Mouse (Mus musculus) heart, postnatal 36 days (tissue): ENCODE results near the gene Dapk1. TPM values are rescaled to one million over a fixed set of nuclear protein-coding genes. Genes with fewer than 3 reads are reported as not detected.

Source experiments
- DNase-seq, 2 experiments: peaks; one replicate each; pipeline ENCODE4 v3.0.0; 2021 to 2022
- intact Hi-C: fragments of 180-260 bp; cut with DNase I; formaldehyde crosslinking; loops from one replicate; pipeline ENCODE4 v1.15.1; 2025
- total RNA-seq, 2 experiments: library from RNA; stranded (reverse); gene quantifications; 2 replicates each; pipeline ENCODE4 v1.2.3; 2021

Gene Dapk1
- total RNA-seq, 2 experiments from 2014 or later: 22.2 to 35.8 TPM

DNA sequence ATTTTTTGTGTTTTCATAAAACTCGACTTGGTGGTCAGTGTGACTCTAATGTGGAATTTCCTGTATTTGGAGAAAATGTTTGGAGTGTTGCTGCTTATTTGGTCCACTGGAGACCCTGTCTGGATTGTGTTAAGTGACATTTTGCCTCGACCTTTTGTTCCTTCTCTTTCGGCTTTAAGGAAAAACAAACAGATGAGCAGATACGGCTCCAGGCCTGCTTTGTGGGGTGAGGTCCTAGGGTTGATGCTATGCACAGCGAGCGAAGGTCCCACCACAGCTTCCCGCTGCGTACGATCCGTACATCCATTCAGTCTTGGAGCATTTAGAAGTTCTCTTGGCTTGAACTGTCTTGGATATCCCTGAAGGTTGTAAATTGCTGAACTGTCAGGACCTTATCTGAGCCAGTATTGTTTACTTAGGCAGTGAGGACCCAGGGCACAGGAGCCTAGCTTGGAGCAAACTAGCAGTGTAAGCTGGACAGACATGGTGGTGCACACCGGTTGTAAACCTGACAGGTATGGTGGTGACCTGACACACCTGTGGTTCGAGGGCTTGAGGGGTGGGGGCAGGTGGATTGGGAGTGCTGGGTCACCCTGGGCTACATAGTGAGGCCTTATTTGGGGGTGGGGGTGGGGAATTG lies 84.4 kb downstream of the Dapk1 start:
- no peak for DNase-seq
- intact Hi-C loops: loop anchor here (5.0 kb wide), 2 partner anchors 46 to 84 kb away; partner anchors contain the start of gene Dapk1

DNA sequence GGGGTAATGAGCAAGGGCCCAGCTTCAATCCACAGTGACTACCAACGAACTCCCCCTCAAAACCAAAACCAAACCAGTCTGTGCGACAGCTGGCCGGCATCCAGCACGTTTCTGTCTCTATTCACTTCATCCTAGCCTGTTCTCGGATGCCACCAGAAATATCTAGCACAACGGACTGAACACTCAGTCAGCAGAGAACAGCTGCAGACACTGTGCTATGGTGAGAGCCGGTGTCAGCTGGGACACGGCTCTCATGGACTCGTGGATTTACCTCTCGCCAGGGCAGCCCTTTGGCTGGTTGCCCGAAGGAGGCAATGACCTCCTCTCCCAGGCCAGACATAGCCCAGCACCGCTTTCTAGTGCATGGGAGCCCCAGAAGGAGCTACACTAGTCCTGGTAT lies 85.2 kb downstream of the Dapk1 start:
- intact Hi-C loops: loop anchor here (5.0 kb wide), 2 partner anchors 45 to 85 kb away; partner anchors contain the start of gene Dapk1
- peak; percentile 35 to 45 for DNase-seq

DNA sequence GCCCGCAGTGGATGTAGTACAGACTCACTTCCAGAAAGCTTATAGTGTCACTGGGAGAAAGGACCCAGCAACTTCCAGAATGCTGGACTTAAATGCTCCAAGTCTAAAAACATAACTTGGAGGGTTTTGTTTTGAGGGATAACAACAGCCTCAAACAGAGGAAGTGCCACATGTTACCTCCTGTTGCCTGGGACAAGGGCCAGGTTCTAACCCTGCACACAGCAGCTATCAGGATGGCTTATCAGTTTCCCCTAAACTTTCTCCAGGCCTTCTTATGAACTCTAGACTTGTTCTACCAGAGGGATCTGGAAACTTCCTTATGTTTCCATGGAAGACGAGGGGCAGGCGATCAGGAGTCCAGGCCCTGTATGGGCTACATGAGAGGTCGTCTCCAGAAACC lies 85.7 kb downstream of the Dapk1 start:
- intact Hi-C loops: loop anchor here (5.0 kb wide), 2 partner anchors 45 to 85 kb away; partner anchors contain the start of gene Dapk1
- no peak for DNase-seq

DNA sequence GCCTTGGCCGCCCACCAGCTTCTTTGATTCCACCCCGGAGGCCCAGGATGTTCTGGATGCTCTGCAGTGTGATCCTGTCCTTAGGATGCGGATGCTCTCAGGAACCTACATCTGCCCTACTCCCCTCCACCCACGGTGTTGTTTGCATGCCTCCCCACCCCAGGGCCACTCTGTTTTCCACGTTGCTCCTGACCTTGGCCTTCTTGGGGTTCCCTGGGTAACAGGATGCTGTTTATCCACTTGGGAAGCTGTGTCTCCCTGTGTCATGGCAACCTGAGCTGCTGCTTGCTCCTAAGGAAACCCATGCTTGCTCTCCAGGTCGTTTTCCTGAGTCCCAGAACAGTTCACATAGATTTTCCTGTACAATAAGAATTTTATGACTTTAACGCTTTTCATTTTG lies 86.1 kb downstream of the Dapk1 start:
- intact Hi-C loops: loop anchor here (5.0 kb wide), 2 partner anchors 44 to 86 kb away; partner anchors contain the start of gene Dapk1
- no peak for DNase-seq

DNA sequence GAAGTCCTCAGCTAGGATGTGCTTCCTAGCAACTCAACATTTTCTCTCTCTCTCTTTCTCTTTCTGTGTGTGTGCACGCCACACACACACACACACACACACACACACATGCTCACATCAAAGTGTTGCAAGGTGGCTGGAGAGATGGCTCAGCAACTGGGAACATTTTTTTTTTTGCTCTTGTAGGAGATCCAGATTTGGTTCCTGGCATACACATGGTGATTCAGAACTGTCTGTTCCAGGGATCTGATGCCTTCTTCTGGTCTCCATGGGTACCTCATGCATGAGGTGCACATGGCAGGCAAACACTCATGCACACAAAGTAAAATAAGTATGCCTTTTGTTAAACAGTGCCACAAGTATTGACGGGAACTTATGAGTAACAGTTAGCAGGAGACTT lies 89.2 kb downstream of the Dapk1 start:
- DNase-seq: no peak
- intact Hi-C loops: no loop called here

DNA sequence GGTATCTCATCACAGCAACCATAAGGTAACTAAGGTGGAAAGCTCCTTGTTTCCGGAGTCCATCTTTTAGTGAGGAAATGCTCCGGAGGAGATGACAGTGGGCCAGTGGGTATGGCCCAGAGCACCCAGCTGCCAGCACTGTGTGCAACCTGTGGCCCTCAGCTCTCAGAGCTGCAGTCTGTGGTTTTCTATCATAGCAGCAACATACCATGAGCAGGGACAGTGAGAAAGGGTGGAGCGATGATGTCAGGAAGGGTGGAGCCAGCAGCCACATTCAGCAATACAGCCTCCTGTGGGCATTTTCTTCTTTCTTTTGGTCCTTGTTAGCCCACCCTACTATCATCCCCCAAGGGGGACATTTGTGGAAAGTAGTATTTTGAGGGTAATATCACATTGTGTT lies 90.2 kb downstream of the Dapk1 start:
- no peak for DNase-seq
- intact Hi-C loops: no loop called here

DNA sequence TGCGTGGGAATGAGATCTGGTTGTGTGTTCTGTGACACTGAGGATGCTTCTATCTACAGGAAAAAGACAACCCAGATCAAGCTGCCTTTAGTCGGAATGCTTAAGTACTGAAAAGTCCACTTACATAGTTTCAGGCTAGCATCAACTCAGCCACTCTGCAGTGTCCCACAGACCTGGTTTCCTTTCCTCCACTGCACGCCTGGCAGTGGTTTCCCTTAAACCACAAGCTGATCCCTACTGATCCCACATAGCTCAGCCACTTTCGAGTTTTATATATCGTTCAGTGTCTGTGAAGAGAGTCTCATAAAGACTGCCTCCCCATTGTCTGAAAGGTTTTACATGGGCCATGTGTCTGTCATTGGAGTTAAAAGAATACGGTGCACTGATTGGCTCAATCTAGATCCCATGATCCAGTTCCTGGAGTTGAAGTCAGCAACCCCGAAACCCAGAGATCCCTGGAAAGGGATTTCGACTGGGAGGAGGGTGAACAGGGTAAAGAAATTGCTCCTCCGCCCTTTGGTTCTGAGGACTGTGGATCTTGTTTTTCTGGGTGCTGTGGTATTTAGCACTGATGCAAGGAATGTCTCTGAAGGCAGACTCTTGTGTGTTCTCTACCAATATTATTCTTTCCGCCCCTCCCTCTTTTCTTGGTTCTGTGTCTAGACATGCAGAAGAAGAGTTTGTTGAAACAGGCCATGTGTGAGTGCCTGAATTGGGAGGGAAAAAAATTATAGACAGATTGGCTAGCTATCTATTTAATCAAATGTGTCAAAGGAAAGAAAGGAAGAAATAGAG lies 93.6 kb downstream of the Dapk1 start:
- intact Hi-C loops: no loop called here
- no peak for DNase-seq

DNA sequence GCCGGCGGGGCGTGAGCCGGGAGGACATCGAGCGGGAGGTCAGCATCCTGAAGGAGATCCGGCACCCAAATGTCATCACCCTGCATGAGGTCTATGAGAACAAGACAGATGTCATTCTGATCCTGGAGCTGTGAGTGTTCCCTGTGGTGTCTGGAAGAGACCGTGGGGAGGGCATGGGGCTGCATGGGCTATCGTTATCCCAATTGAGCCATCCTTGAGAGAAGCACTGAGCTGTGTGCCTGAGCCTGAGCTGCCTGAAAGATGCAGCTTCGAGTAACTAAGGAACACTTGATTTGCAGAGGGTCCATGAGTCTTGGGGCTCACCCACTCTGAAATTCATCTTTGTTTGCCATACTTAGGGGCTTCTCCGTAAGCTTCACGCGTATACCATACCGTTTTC lies 94.6 kb downstream of the Dapk1 start:
- intact Hi-C loops: no loop called here

DNA sequence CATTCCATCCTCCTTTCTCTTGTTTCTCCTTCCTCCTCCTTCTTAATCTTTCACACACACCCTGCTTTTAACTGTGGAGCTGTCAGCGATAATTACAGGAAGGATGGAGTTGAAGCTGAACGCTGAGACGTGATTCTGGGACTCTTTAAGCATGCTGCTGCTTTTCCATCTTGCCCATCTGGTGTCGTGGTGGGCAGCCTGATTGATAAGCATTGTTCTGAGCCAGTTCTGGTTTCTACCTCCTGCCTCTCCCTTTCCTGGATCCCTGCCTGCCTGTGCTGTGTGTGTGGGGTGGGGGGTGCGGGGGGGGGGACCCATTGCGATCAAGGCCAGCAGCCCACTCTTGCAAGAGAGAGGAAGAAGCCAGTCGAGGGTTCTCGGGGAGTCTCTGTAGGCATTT lies 95.0 kb downstream of the Dapk1 start:
- intact Hi-C loops: no loop called here
- DNase-seq: no peak

More for the DNA sequence above, 94.6 kb downstream of the Dapk1 start:
- no peak for DNase-seq

DNA sequence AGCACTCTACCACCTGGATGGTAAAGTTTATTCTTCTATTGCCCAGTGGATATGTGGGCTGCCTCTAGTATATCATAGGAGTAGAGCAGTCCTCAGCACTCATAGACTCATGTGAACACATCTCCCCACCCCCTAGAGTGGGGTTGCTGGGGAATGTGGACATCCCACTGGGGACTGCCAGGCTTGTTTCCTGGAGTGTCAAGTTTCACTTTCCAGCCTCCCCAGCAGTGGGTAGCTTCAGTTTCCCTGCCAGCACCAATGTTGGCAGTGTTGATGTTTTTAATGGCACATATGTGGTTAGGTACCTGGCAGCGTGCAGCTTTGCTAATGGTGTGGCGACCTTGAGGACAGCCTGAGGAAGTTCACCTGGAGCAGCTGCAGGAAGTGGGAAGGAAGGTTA lies 96.3 kb downstream of the Dapk1 start:
- DNase-seq: no peak

DNA sequence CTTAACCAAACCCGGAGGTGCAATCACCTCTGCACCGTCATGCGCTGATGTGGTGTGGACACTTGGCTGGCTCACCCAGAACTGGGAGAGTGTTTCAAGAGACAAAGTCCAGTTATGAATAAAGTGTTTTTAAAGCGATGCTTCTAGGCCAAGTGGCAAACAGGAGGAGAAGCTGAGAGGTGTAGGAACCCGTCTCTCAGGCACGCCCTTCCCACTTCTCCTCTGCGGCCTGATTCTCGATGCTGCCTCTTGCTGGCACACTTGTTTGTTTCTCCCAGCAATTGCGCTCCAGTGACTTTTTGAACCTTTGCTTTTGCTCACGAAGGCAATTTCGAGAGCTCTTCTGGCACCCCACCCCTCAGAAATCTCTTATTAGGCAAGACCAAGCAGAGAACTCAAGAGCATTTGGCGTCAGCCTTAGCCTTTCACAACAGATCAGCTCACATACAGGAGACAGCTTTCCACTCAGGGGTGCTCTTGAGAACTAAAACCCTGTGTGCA lies 100.0 kb downstream of the Dapk1 start:
- DNase-seq: no peak
- intact Hi-C loops: no loop called here

More for the DNA sequence above, 96.3 kb downstream of the Dapk1 start:
- intact Hi-C loops: no loop called here

DNA sequence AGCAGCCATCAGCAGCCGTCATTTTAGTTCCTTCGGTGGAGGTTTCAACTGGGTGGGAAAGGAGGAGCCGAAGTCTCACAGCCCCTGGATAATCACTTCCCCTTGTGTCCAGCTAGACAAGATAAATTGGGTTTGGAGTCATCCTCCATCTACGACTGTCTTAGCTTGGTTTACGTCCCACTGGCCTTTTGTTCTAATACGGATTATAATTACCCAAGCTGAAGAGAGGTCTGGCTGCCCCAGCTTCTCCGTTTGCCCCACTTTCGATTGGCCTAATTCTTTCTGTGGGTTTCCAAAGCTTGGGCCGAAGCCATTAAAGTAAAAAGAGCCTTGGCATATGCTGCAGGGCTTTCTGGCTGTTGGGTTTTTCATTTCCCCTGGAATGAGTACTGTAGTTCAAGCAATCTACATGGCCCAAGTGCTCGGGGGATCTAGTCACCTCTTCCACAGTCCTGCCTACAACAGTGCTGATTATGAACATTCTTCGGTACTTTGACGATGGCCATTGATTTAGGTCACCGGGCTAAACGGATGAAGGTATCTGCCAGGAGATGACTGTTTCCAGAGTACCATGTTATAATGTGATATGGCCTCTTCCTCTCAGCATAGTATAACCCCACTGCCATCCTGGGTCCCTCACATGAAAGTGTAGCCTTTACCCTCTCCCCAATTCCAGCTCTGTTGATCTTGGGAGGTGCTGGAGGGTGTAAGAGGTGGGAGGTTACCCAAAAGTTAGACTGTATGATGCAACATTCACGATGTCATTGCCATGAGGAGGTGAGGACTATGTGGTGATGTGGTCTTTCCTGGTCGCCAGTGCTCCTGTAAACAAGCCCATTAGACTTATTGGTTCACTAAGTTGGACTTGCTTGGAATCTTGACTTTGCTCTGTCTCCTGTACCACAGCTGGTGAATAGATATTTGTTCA lies 106.1 kb downstream of the Dapk1 start:
- DNase-seq: no peak

DNA sequence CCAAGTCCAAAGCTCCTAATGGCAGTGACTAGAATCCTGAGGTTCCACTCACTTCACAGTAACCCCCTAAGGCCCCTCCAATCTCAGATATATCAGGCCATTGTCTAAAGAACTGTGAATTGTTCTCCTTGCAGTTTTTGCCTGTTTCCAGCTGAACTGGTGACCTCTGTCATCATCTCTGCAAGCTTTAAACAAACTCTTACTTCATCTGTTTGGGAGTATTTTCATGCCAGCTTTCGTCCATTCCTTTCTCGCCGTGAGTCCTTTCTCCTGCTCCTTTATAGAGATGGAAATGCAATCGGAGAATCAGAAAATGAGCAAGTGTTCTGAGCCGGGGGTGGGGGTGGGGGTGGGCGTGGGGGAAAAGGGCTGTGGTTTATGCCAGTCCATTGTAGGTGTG lies 107.4 kb downstream of the Dapk1 start:
- intact Hi-C loops: no loop called here
- no peak for DNase-seq

More for the DNA sequence above, 106.1 kb downstream of the Dapk1 start:
- intact Hi-C loops: no loop called here

DNA sequence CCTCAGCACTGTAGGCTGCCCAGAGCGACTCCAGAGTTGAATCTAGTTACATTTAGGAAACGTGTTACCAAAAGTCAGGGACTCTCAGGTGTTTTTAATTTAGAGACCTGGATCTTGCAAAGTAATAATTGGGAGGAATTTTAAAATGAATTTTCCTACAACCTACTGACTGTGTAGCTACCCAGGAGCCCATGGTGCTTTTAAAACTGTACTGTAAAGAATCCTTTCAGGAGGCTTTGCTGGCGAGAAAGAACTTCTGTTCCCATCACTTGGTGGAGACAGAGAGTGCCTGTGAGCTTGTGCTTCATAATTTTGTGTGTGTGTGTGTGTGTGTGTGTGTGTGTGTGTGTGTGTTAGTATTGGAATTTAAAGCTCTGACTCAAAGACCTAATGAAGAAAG lies 109.2 kb downstream of the Dapk1 start:
- intact Hi-C loops: no loop called here

DNA sequence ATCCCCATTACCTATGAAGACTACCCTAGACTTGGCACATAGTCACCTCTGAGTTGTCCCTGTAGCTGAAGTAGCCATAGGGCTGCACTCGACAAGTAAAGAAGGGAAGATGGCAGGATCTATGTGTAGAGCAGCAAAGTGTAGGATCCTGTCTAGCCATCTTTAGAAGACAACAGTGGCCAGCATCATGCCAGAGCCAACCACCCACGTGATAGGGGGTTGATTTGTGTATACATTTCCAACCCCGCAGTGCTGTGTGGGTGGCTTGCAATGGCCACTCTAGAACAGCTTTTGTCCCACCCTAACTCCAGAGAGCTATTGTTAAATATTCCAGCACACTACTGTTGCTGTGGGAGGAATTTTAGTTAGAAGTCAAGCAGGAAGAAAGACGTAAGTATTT lies 111.8 kb downstream of the Dapk1 start:
- no peak for DNase-seq
- intact Hi-C loops: no loop called here

More for the DNA sequence above, 109.2 kb downstream of the Dapk1 start:
- no peak for DNase-seq

DNA sequence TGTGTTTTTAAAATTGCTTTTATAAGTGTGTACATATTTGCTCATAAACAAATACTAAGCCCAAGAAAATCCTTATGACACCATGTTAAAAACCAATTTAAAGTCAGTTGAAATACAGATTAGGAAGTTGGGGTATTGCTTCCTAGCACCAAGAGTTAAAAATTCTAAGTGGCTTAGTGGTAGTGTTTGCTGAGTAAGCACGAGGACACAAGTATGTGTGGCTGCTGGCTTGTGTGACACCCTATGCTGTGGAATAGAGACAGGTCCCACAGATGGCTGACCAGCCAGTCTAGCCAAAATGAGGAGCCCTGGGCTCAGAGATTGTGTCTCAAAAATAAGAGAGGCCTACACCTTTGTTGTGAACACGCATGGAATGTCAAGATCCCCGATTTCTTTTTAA lies 114.4 kb downstream of the Dapk1 start:
- DNase-seq: no peak
- intact Hi-C loops: no loop called here

DNA sequence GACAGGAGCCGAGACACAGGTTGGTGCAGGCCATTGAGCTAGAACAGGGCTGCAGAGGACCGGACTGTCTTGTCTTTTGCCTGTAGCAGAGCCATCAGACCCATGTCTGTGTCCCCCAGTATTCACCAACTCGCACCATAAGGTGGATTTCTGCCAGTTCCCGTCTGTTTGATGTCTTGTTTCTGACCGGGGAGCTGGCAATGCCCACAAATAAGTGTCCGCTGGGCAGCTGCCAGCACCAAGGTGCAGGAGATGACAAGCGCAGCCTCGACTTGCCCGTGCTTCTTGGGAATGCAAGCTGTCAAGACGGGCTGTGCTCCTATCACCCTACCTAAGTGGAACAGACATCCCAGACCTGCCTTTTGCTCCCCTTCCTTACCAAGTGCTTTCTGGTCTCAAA lies 115.7 kb downstream of the Dapk1 start:
- no peak for DNase-seq
- intact Hi-C loops: no loop called here

DNA sequence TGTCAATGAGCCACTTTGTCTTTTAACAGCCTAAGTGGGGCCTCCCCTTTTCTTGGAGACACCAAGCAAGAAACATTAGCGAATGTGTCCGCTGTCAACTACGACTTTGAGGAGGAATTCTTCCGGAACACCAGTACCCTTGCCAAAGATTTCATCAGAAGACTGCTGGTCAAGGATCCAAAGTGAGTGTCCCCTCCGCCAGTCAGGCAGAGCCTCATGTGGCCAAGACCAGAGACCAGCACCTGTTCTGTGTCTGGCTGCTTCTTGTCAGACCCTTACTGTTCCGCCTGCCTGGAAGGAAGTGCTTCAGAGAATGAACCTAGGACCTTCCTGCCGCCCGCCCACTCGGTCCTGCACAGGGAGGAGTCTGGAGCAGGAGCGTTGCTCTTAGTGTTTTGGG lies 117.8 kb downstream of the Dapk1 start:
- DNase-seq: no peak

DNA sequence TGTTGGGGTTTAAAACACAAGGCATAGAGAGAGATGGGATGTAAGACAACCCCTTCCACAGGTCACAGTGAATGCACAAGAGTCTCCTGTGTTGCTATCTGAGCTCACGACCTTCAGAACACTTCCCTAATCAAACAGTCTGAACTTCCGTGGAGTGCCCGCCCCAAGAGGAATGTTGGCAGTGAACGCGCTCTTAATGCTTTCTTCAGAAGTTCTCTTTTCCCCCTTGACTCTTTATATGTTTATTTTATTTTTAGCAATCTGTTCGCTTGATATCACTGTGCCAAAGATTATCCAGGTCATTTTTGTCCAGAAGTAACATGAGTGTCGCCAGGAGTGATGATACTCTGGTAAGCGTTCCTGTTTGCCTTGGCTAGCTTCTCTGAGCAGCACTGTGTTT lies 121.0 kb downstream of the Dapk1 start:
- intact Hi-C loops: no loop called here
- no peak for DNase-seq

More for the DNA sequence above, 117.8 kb downstream of the Dapk1 start:
- intact Hi-C loops: no loop called here

DNA sequence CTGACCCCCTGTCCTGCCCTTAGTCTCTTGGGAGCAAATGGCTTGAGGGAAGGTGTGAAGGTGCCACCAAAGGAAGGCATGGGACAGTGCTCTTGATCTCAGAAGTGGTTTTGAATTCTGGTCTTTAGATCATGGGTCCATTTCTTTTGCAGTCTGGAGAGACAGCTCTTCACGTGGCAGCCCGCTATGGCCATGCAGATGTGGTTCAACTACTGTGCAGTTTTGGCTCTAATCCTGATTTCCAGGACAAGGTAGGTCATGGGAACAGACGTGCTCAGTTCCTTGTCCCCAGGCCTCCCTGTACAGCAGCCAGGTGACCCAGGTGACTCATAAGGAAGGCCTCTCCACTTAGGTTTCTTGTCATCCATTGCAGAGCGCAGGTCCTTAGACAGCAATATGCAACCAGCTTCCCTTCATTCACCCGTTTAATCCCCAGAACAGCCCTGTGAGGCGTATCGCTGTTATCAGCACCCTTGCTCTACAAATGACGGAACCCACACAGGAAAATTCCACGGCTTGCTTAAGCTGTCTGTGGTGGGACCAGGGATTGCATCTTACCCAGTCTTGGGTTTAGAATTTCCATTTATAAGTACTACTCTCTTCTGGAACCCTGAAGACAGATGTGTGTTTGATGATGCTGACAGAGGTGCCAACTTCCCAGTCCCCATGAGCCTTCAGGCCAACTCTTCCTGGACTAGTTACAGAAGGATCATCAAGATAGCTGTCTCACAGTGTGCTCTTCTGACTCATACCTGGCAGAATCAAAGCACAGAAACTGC lies 126.7 kb downstream of the Dapk1 start:
- no peak for DNase-seq
- intact Hi-C loops: no loop called here
